Mouse (Mus musculus) embryo, embryonic 10 days (tissue): ENCODE results near the gene Slc2a3.
"Not testable (repeated sequence)": the region's sequence is repeated elsewhere in the genome, so short reads cannot be mapped to it uniquely, and the experiment has no call there.

Experiments
- DNase-seq: peaks from one replicate; pipeline ENCODE4 v3.0.0-alpha.2; 2015; ENCODE audit warnings: low spot score

Slc2a3 gene

DNA sequence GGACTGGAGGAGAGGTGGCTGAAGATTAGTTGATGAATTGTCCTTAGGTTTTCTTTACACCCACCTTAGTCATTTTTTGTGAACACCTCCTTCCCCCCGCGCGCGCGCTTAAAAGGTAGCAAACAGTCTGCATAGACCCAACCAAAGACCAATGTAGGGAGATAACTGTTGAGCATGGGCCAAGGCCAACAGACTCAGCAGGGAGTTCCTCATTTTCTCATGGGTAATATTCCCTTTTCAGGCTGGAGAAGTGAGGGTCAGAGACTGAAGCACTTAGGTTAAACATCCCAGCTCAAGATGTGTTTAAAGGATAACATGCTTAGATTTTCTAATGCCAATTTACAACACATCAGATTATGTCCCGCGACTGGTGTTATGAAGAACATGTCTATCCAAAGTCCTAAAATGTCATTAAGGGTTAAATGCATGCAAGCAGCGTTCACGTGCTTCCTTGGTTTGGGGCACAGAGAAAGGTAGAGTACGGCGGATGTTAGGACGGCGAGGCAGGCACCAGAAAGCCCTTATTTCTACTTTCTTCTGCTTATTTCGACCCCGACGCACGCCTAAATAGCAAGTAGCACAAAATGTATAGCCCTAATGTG is 37.5 kb downstream of the Slc2a3 start:
- DNase-seq: no peak

DNA sequence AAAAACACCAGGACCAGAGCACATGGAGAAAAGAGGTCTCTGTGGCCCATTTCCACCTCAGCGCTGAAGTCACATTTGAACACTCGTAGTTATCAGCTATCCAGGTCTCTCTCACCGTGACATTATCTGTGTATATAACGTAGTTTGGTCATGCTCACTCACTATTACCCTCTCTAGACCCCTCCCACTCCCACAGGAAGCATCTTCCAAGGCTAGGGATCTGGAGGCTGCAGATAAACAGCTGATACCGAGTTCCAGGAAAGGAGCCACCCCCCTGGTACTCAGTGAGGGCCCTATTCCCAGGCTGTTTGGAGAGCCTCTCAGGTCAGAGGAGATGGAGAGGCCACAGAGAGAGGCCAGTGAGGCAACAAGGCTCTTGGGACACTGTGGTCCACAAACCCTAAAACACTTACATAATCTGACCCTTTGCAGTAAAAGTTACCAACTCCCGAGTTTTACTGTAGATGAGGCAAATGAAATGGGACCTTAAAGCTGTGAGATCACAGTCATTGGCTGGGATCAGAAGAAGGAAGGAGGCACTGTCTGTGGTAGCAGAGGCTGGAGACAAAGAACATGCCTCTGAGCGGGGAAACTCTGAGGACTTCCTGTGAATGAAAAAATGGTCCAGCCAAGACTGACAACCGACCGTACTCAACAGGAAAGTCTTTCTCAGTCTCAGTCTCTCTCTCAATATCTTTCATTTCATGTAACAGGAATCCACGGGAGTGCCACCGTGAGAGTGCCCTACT is 38.3 kb downstream of the Slc2a3 start:
- DNase-seq: no peak

DNA sequence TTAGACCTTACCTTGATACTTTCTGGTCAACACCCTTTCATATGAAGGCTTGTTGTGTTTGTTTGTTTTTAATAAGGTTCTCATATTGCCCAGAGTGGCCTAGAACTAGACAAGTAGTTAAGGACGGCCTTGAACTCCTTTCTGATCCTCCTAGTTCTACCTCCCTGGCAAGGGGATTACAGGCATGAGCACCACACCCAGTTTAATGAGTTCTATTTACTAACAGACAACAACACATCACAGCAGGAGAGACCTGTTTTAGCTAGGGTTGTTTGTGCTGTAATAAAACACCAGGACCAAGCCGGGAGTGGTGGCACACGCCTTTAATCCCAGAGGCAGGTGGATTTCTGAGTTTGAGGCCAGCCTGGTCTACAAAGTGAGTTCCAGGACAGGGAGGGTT is 39.0 kb downstream of the Slc2a3 start:
- peak; percentile 2 for DNase-seq

DNA sequence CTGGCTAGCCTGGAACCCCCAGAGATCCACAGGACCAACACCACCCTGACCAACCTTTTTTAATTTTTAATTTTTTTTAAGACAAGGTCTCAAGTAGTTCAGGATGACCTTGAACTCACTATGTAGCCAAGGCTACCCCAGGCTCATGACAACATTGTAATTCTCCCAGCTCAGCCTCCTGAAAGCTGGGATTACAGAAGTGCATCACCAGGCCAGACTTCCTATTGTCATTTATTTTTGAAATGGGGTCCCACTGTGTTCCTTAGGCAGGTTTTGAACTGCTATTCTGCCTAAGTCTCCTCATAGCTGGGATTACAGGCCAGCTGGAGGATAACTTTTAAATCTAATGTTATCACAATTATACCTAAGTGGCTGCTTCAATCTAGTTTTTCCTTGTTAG is 39.5 kb downstream of the Slc2a3 start:
- DNase-seq: no peak

DNA sequence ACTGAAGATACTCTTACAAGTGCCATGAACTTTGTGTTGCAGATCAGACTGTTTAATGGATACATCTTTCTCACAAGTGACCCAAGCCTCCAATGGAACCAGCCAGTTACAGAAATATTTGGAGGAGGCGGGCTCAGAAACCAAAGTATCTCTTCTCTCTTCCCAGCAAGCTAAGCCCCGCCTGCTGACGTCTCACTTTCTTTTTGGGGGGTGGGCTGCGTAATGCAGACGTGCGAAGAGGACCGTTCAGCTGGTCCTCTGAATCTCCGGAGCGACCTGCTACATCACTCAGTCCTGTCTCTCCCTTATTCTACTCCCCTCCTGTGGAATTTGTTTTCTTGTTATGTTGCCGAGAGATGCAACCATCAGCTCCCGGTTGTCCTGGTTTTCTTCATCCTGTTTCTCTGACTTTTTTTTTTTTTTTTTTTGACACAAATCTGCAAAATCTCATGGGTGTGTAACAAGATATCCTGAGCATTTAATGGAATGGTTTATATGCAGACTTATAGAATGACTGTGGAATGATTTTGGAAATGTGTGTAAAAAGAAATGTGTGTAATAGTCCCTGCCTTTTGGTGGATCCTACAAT is 40.3 kb downstream of the Slc2a3 start:
- peak; percentile 89 for DNase-seq

DNA sequence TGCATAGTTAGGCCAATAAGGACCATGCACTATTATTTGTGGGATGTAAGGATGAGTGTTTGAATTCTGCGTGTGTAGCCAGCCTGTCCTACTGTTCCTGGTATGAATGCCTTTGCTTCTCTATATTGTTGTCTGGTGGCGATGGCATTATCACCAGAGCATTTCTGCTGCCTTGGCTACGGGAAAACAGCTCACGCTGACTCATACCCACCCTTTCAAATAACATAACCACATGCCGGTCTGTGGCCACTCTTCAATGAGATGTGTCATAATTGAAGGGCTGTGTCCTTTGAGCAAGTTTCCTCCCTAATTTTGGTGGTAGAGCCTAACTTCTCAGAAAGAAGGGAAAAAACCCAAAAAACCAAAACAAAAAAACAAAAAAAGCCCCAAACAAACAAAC is 42.7 kb downstream of the Slc2a3 start:
- DNase-seq: no peak

DNA sequence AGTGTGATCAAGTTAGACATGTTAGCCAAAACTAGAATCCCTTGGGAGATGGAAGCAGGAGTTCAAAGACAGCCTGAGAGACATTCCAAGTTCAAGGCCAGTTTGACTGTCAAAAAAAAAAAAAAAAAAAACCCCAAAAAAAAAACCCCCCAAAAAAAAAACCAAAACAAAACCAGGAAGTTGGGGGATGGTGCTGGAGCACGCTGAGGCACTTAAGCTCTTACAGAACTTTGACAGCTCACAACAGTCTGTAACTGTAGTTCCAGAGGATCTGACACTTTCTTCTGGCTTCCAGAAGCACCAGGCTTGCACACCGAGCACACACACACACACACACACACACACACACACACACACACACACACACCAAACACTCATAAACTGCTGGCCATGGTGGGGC is 45.5 kb downstream of the Slc2a3 start:
- DNase-seq: no peak

DNA sequence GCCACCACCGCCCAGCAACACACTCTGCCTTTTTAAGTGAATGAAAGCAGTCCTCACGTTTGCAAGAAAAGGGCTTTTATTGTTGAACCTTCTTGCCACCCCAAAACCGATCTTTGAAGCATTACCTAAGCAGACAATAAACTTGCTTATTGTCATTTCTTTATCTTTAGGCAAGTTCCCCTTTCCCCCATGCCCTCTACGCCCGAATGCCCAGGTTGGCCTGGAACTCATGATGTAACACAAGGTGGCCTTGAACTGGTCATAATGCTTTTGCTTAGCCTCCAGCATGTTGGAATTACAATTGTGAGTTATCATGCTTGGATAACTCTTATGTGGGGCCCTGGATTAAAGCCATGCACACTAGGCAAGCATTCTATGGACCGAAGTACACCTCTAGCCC is 50.9 kb downstream of the Slc2a3 start:
- DNase-seq: no peak

DNA sequence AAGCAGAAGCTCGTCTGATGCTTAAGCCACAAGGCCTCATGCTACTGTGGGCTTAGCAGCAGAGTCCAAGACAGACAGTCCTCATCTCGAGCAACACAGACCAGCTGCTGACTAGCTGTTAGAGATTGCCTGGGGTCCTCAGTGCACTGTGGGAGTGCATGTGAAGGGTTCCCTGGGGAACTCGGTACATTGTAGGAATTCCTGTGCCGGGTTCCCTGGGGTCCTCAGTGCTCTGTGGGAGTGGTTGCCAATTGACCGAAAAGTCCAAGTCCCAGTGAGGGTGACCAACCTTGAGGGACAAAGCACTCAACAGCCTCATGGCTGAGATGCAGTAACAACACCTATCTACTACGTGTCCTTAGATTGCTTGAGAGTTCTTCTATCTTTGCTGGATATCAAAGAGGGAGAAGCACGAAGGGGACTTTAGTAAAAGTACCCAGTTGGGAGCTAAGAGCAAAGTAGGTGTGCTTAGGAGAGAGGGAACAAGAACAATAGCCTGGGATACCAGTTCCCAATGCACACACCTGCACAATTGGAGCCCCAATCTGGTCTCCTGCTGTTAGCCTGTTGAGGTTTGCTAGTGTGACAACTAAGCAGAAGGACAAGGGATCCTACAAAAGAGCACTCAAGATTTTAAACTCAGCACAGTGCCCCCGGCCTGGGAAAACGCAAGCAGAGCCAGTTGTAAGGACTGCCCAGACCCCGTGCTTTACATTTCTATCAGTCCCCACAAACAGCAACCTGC is 56.8 kb downstream of the Slc2a3 start:
- DNase-seq: peak; percentile 35

DNA sequence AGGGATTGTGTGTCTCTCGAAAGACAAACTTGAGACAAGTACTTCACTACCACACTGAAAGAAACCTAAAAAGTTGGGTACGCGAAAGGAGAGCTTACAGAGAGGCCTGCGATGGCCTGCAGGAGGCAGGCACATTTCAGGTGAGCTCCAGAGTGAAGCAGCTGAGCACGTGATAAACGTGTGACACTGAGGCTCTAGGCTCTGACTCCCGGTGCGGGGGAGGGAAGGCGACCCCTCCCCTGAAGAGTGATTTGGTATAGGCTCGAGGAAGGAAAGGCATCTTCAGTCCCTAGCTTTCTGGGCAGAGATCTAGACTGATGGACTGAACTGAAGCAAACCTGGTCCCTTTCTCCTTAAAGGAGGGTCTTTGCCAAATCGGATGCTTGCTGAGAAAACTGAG is 58.1 kb downstream of the Slc2a3 start:
- no peak for DNase-seq

DNA sequence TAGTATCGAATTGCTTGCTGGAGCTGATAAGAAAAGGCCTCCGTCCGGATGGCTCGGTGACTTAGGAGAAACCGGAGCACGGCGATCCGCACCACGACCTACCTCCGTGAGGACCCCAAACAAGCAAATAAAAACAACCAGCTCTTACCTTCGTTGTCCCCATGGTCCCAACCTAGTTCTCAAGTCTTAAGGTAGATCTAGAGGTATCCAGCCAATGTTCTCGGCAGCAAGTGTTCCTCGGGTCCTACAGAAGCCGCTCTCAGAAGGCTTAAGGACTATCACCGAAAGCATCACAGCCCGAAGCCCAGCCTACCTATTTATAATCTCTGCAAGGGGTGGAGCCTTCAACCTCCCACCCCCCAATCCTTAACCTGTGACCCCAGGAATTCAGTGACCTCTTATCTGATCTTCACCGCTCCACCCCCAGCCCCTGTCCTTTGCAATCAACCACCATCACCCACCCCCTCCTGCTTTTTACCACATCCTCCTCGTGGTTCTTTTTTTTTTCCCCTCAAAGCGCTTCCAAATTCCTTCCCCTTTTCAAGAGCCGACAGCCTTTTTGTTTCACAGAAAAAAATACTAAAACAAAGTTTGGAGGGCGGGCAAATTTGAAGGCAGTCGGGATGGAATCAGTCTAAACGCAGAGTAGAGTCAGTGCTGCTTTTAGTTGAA is 59.1 kb downstream of the Slc2a3 start:
- peak; percentile 71 for DNase-seq

DNA sequence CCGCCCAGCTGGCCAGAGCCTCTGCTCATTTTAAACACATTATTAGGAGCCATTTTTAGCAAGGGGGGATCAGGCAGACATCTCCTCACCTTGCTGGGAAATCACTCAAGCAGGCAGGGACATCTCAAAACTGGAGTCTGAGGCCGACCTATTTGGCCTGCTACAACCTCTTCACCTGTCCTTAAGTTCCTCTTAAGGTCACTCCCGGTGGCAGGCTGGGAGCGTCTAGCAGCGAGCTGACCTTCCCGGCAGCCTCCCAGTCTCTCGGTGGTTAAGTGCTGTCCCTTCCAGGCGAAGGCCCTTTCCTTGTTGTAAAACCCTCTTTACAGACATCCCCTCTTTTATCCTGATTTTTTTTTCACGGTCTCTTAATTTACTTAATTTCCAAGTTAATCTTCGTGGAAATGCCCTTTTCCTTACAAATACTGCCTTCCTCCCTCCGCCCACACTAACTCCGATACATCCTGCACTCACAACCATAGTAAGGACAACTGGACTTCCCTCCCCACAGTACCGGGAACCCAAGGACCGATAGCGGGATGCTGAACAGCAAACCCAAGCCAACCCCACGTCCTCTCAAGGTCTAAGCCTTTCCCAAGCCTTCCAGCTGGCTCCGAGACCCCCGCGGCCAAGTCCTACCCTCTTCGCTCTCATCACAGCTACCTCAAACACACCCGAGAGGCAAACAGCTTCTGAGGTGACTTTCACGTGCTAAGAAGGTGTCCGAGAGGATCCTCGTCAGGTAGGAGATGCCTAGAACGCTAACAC is 59.8 kb downstream of the Slc2a3 start:
- DNase-seq: peak; percentile 40

DNA sequence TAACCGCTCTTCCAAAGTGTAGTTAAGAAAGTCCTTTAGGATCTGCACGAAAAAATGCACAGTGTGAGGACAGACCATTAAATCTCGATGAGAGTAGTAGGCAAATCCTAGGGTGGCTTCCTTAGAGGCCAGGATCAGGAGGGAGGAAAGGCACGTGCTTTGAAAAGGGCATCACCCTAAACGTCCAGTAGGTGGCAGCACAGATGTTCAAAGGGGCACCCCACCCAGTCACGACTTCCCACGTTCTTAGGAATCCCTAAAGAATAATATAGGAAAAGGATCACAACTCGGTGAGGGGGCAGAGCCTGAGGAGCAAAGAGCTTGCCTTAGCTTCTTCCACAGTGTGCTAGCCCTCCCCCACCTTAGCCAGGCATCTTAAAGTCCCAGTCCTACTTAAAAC is 61.5 kb downstream of the Slc2a3 start:
- DNase-seq: peak; percentile 88

DNA sequence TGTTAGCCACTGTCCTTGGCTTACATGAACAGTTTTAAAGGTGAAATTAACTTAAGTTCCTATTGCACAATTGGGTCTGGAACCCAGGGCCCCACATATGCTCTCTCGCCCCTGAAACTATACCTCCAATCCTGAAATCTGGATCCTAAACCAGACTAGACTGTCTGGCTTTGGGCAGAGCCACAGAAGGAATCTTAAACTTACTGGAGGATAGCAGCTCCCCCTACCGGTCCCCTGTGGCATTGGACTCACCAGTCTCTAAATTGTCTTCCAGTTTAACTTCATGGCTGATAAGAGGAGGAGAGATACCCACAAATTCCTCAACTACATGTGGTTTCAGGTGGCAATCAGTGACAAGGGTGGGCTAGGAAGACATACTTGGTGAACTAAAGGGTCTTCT is 81.5 kb downstream of the Slc2a3 start:
- DNase-seq: peak; percentile 75

DNA sequence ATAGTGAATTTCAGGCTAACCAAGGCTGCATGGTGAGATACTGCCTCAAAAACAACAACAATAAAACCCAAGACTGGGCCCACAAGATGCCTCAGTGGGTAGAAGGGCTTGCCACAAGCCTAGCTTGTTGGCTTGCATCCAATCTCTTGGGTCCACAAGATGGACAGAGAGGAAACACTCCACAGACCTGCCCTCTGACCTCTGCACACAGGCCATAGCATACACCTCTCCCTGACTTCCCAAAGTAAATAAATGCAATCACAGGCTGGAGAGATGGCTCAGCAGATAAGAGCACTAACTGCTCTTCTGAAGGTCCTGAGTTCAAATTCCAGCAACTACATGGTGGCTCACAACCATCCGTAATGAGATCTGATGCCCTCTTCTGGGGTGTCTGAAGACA is 83.2 kb downstream of the Slc2a3 start:
- DNase-seq: not testable (repeated sequence)

DNA sequence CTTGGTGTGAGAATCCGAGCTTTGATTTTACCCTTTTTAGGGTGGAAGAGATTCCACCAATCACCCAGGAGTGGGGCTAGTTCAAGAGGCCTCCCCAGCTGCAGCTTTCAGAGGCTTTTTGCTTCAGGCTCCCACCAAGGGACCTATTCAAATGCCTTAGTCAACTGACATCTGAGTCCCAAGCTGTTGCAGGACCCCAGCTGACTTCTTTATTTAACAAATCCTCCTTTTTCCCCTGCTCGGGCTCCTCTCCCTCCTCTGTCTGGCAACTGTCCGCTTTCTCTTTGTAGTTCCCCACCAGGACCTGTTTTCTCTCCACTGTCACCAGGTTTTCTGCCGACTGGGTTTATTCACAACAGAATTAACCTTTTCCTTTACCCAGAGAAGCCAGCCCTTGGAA is 85.6 kb downstream of the Slc2a3 start:
- no peak for DNase-seq

DNA sequence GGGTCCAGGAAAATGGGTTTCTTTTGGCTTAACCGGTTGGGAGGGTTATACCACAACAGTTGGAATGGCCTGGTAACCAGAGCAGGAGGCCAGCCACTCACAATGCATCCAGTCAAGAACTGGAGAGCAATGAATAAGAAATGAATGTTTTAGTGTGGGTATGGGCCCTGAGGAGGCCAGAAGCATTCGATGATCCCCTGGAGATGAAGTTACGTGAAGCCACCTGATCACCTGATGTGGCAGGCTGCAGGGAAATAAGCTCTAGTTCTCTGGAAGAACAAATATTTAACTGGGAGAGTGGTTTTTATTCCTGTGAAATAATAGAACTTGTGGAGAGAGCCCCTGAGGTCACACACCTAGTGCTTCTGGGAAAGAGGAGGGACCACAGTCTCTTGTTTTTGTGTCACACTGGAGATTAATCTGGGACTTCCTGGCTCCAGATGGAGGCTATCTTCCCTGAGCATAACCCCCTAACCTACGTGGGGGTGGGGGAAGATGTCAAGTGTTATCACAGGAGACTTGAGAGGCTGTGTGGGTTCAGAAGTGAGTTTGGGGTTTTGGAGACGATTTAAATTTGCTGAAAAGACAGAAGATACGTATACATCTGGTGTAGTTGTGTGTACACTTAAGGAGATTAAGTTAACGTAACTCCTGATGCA is 86.6 kb downstream of the Slc2a3 start:
- DNase-seq: no peak

DNA sequence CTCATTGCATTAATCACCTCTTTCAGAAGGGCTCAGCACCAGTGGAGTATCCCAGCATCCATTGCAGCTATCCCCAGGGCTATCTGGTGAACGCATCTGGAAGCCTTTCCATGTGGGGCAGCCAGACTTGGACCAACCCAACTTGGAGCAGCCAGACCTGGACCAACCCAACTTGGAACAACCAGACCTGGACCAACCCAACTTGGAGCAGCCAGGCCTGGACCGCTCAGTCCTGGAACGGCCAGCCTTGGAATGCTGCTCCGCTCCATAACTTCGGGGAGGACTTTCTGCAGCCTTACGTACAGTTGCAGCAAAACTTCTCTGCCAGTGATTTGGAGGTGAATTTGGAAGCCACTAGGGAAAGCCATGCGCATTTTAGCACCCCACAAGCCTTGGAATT is 88.3 kb downstream of the Slc2a3 start:
- DNase-seq: not testable (repeated sequence)

DNA sequence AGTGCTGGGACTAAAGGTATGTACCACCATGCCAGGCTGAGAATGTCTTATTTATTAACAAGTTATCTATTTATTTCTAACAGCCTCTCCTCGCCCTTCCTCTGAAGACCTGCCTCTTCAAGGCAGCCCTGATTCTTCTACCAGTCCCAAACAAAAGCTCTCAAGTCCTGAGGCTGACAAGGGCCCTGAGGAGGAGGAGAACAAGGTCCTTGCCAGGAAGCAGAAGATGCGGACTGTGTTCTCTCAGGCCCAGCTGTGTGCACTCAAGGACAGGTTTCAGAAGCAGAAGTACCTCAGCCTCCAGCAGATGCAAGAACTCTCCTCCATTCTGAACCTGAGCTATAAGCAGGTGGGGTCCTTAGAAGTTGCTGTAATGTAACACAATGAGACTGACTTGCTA is 90.0 kb downstream of the Slc2a3 start:
- no peak for DNase-seq

DNA sequence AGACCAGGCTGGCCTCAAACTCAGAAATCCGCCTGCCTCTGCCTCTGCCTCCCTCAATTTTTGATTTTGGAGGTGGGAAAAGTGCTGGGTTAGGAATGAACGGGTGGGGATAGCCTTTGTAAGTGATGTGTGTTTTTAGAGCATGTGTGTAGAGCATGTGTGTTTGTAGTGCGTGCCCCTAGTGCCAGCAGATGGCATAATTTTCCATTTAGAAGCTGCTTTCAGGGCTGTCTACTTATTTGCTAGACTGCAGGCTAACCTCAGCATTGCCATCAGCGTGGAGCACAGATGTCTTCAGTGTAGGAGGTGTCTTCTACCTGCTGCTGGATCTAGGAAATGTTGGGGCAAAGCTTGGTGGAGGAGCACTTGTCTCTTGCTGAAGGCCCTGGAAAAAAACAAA is 92.6 kb downstream of the Slc2a3 start:
- DNase-seq: no peak
